Mouse (Mus musculus) frontal cortex, adult (tissue): ENCODE measurements around the gene Zmym6.
A peak's percentile ranks its signal among the peaks of the same experiment; 100 is the strongest.
"Not testable (repeated sequence)": the region's sequence is repeated elsewhere in the genome, so short reads cannot be mapped to it uniquely, and the experiment has no call there.

Experiments
- ATAC-seq: cut with Nextera tagmentation; 2 replicates; pipeline ENCODE4 v1.9.2; 2017; ENCODE audit warnings: mild to moderate bottlenecking, moderate library complexity, mixed read lengths; ENCODE audit not compliant: low TSS enrichment

Zmym6 gene

GRCm38 (mm10) chr4:127076875-127077548 is at the start of gene Zmym6:
Gene Zmym6, plus strand, starts transcription at chr4:127077383.
- ATAC-seq, result peak; percentile 97

- no peak for ATAC-seq
Observed at GRCm38 (mm10) chr4:127037158-127037557, 40.0 kb upstream of the Zmym6 start.

- ATAC-seq, result no peak
Observed at GRCm38 (mm10) chr4:127037908-127038827, 39.0 kb upstream of the Zmym6 start.

- no peak for ATAC-seq
Observed at GRCm38 (mm10) chr4:127038828-127039349, 38.3 kb upstream of the Zmym6 start.

DNA sequence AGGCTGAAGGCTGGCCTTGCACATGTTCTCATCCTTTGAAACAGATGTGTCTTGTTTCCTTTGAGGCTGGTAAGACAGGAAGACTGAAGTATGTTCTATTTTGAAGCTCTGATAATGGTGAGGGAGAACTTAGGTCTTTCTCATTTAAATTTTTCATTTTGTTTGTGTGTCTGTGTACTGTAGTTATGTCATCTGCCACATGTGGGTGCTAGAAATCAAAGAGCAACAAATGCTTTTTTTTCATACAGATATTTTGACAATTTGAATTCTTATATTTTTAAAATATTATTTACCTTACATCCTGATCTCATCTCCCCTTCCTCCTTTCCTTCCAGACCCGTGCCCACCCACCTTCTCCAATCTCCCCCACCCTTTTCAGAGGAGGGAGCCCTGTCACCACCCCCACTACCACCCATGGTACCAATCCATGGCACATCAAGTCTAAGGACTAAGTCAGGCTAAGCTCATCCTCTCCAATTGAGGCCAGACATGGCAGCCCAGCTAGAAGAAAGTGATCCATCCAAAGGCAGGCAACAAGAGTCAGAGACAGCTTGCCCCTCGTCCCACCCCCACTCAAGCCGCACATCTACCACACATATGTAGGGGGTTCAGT is 37.2 kb upstream of the Zmym6 start:
- ATAC-seq, result no peak

DNA sequence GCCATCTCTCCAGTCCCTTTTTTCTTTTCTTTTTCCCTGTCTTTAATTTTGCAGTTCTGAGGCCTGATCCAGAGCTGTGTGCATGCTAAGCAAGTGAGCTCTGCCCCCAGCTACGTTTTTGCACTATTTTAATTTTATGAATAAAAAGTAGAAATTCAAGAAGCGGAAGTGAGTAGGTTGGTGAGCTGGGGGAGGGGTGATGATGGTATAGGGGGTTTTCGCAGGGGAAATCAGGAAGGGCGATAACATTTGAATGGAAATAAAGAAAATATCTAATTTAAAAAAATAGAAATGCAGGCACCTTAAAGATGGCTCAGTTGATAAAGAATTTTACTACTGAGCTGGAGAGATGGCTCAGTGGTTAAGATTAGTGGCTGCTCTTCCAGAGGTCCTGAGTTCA is 33.6 kb upstream of the Zmym6 start:
- ATAC-seq, result no peak

DNA sequence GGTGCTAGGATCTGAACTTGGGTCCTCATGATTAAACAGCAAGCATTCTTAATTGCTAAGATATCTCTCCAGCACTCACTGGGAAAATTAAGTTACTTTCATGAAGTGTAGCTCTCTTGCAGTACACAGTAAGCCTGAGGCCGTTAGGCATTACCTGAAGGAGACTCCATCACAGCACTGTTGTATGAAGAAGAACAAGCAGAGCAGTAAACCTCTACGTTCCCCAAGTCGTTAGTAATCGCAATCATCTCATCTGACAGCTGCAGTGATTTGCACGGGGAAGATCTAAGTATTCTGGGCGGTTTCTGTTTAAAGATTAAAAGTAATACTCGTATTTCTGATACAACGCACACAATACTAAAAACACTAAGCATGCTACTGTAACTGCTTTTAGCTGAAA is 26.1 kb upstream of the Zmym6 start:
- ATAC-seq, result no peak

GRCm38 (mm10) chr4:127053071-127053470 is 24.1 kb upstream of the Zmym6 start:
- ATAC-seq, result no peak

DNA sequence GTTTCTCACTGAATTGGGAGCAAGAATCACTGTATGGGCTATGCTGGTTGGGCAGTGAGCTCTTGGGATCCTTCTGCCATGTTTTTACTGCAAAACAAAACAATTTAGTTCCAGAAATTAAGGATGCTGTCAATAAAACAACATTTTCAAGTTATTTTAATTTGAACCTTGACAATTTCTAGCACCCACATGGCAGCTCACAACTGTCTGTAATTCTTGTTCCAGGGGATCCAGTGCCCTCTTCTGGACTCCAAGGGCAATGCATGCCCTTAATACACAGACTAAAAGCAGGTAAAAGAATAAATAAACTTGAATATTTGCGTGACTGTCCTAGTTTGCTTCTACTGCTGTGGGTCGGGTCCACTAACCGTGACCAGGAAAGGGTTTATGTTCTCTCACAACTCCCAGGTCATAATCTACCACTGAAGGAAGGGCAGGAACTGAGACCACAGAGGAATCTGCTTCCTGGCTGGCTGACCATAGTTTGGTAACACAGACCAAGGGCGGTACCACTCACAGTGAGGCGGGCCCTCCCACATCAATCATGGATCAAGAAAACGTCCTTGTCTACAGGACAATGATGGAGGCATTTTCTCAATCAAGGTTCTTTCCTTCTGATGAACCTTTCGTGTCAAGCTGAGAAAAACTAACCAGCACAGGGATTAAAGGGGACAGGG is 22.5 kb upstream of the Zmym6 start:
- ATAC-seq, result no peak

DNA sequence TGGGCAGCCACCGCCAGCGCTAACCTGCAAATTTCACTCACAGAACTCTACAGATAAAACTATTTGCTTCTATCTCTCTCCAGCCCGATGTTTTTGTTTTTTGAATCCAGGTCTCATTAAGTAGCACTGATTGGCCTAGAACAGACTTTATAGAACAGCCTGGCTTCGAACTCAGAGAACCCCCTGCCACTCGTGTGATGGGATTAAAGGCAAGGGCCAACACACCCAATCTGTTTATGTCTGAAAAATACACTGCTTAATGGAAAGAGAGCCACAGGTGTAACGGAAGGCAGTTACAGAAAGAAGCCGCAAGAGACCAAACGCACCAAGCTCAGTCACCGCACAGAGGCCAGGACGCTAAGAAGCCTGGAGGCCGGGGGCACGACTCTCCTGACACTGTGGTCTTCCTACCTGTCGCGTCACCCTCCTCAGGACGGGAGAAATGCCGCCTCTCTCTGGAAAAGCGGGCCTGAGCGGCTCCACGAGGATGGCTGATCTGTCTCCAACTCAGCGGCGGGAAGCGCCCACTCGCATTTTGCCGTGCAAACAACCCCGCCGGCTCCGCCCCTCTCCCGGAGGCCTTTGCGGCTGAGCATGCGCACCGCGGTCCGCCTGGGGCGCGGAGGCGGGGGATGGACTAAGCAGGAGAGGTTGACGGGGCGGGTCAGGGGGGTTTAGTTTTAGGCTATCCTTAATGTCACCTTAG is 16.4 kb upstream of the Zmym6 start, which contains the start of gene Zmym1:
Gene Zmym1, minus strand, starts transcription at position 568 of the 706 bp plus-strand sequence.
- ATAC-seq, result peak; percentile 97

DNA sequence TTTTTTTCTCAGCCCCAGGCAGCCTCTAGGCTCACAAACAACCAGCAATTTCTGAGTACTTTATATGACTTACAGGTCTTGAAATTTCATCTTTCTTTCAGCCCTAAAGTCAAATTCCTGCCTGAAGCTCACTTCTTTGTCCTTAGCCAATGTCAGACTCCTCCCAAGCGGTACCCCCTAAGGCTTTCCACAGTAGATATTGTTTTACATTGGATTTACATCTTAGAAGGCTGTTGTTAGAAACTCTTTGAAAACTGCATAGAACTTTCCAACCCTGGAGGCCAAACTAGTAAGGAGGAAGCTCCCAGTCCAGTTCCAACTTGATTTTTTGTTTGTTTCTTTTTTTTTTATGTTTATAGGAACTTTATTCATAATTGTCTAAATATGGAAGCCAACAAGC is 13.1 kb upstream of the Zmym6 start:
- ATAC-seq, result no peak

DNA sequence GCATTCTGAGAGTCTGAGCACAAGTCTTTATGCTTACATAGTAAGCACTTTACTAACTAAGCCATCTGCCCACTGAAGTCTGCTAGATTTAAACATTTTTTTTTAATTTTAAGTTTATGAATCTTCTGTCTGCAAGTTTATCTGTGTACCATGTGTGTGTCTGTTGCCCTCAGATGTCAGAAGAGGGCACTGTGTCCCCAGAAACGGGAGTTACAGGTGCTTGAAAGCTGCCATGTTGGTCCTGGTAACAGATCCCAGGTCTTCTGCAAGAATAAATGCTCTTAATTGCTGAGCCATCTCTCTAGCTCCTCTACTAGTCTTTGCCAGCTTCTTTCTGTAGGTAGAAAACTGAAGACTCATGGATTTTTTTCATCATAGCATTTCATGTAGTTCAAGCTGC is 2.3 kb upstream of the Zmym6 start:
- no peak for ATAC-seq

DNA sequence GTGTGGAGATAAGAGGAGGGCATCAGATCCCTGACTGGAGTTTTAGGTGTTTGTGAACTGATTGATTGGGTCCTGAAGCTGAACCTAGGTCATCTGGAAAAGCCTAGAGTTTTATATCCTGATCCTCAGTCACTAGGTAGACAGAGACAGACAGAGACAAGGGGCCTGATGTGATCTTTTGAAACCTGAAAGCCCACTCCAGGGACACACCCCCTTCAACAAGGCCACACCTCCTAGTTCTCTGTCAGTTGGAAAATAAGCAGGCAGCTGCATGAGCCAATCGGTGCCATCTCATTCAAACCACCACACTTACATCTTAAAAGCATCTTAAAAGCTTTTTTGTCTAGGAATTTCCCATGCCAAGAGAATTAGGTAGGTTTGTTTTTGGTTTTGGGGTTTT is 3.6 kb downstream of the Zmym6 start:
- ATAC-seq, result no peak

GRCm38 (mm10) chr4:127083131-127083530 is 5.9 kb downstream of the Zmym6 start:
- no peak for ATAC-seq

DNA sequence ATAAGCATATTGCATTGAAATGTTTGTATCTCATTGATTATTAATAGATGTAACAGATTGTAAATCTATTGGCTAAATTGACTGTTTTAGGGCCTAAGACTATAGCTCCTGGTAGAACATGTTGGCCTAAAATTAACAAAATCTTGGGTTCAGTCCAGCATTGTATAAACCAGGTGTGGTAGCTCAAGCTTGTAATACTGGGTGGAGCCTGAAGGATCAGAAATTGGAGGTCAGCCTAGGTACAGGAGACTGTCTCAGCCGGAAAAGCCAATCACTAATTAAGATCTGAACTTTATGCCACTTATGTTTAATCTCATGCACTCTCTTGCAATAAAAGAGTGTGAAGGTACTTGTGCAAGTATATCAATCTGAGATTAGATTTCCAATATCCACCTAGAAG is 8.6 kb downstream of the Zmym6 start:
- no peak for ATAC-seq

- ATAC-seq, result no peak
Observed at GRCm38 (mm10) chr4:127091188-127091587, 14.0 kb downstream of the Zmym6 start.

DNA sequence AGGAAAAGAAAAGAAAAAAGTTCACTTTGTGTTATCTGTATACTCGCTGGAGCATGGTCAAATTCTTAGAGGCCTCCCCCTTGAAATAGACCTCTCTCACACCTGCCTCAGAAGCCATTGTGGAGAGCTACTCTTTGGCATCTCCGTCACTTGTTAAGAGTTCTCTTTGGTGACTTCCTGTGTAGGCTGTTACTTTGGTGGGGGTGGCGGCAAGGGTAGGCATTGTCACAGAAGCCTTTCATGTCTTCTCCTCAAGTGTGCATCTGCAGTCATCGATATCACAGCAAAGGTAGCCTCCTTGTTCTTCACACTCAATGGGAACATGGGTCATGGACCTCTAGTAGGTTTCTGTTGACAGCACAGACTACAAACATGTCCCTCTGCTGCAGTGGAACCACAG is 17.9 kb downstream of the Zmym6 start:
- no peak for ATAC-seq

DNA sequence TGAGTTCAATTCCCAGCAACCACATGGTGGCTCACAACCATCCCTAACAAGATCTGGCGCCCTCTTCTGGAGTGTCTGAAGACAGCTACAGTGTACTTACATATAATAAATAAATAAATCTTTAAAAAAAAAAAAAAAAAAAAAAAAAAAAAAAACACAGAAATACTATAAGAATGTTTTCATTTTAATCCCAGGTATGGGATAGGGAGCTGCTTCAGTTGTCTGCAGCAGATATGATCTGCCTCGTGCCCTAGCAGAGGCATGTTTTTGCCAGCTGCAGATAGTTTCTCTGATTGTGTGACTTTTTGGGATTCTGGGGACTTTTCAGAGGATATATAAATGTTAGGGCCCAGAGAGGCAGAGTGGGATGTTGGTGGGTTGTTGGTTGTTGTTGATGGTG is 22.4 kb downstream of the Zmym6 start:
- ATAC-seq, result not testable (repeated sequence)

GRCm38 (mm10) chr4:127107566-127107965 is 30.4 kb downstream of the Zmym6 start:
- ATAC-seq, result no peak

GRCm38 (mm10) chr4:127110570-127110969 is 33.4 kb downstream of the Zmym6 start:
- no peak for ATAC-seq

GRCm38 (mm10) chr4:127123391-127123790 is 46.2 kb downstream of the Zmym6 start, which contains the start of gene Tmem35b:
Gene Tmem35b, plus strand, starts transcription at chr4:127123691.
- no peak for ATAC-seq
